Mouse (Mus musculus): ENCODE results near the gene Rnf207. TPM values are rescaled to one million over a fixed set of nuclear protein-coding genes. Genes with fewer than 3 reads are reported as not detected.

Rnf207 gene
- total and polyA plus RNA-seq, 3 experiments = 0.51 TPM; not detected in 2

GRCm38 (mm10) chr4:152305991-152306390, 12.8 kb downstream of the Rnf207 start:
- DNase-seq (ENCODE audit: extremely low read depth) = no peak

GRCm38 (mm10) chr4:152304685-152305084, 14.1 kb downstream of the Rnf207 start:
- H3K4me3 ChIP-seq (replicated peaks in 1 of 3; ENCODE audit: low read depth in 2 of 3, low read length in 2 of 3, poor library complexity in 1 of 3) = no peak overlapping the region
- H3K36me3 ChIP-seq (replicated peaks in 1 of 2; ENCODE audit: control insufficient read depth in 1 of 2, insufficient read depth in 1 of 2, low read length in 1 of 2) = peaks cover 47 to 91% of the 10 kb centered on the region in 2 experiments
- in situ Hi-C loops (cut with MboI; ENCODE audit: low pct_ligation_motif_present, low pct_unique_long_range_greater_than_20kb, low sequenced_read_pairs) (no loop called here), dilution Hi-C loops (cut with MboI; ENCODE audit: extremely low pct_ligation_motif_present, extremely low pct_unique_long_range_greater_than_20kb, low sequenced_read_pairs) (no loop called here)
- TF ChIP-seq UBTF (IDR thresholded peaks at IDR 0.05; ENCODE audit: low read depth, low read length) (no peak), HCFC1 (IDR thresholded peaks at IDR 0.05; ENCODE audit: low read depth, low read length) (no peak), MAX (IDR thresholded peaks at IDR 0.05; ENCODE audit: low read length) (no peak), RCOR1 (conservative IDR thresholded peaks at IDR 0.05; ENCODE audit: low read depth, low read length) (no peak), MAFK (IDR thresholded peaks at IDR 0.05; ENCODE audit: insufficient replicate concordance, low read length) (no peak), JUND (conservative IDR thresholded peaks at IDR 0.05; ENCODE audit: low read depth, low read length) (no peak), USF2 (conservative IDR thresholded peaks at IDR 0.05; ENCODE audit: low read depth, low read length) (no peak), E2F4 (IDR thresholded peaks at IDR 0.05; ENCODE audit: insufficient replicate concordance, low read depth, low read length) (no peak), SMC3 (IDR thresholded peaks at IDR 0.05; ENCODE audit: low read depth, low read length) (no peak), CHD1 (IDR thresholded peaks at IDR 0.05; ENCODE audit: low read depth, low read length) (no peak), TBP (conservative IDR thresholded peaks at IDR 0.05; ENCODE audit: low read depth, low read length) (no peak)
- no peaks in the 10 kb centered on the region for H3K27me3 ChIP-seq (replicated peaks)
- H3K4me1 ChIP-seq (ENCODE audit: control insufficient read depth in 1 of 2, insufficient read depth in 2 of 2) = peaks cover 0 to 6% of the 10 kb centered on the region in 2 experiments; a peak in 1 of 4 replicates
- H3K9ac ChIP-seq (ENCODE audit: insufficient read depth, low read depth) = no peak overlapping the region
- H3K27ac ChIP-seq (ENCODE audit: insufficient read depth, low read depth) = no peak overlapping the region
- H3K9me3 ChIP-seq (replicated peaks; ENCODE audit: low read length) = no peaks in the 10 kb centered on the region
- no peak for DNase-seq (ENCODE audit: extremely low read depth)
- H3K79me2 ChIP-seq (replicated peaks; ENCODE audit: control insufficient read depth, extremely low read depth, insufficient read depth, poor library complexity, severe bottlenecking) = no peaks in the 10 kb centered on the region
- no peak overlapping the region for H3K4me2 ChIP-seq (ENCODE audit: insufficient read depth, low read depth, poor library complexity, severe bottlenecking)

More at GRCm38 (mm10) chr4:152305991-152306390, 12.8 kb downstream of the Rnf207 start:
- TF ChIP-seq MAZ (IDR thresholded peaks at IDR 0.05; ENCODE audit: low read depth, low read length) (no peak), MEF2A (IDR thresholded peaks at IDR 0.05; ENCODE audit: borderline replicate concordance, low read depth, low read length) (no peak), UBTF (IDR thresholded peaks at IDR 0.05; ENCODE audit: low read depth, low read length) (no peak), ZC3H11A (IDR thresholded peaks at IDR 0.05; ENCODE audit: low read depth, low read length) (no peak), ZMIZ1 (IDR thresholded peaks at IDR 0.05; ENCODE audit: low read depth, low read length) (no peak)
- Histone ChIP-seq H3K27ac (ENCODE audit: insufficient read depth, low read depth) (no peak overlapping the region), H3K79me2 (replicated peaks; ENCODE audit: control insufficient read depth, extremely low read depth, insufficient read depth, poor library complexity, severe bottlenecking) (no peaks in the 10 kb centered on the region), H3K4me1 (ENCODE audit: control insufficient read depth in 1 of 2, insufficient read depth in 2 of 2) (no peaks in the 10 kb centered on the region), H3K36me3 (replicated peaks in 1 of 2; ENCODE audit: control insufficient read depth in 1 of 2, insufficient read depth in 1 of 2, low read length in 1 of 2) (peaks cover 37 to 79% of the 10 kb centered on the region in 2 experiments), H3K4me3 (replicated peaks in 1 of 3; ENCODE audit: low read depth in 2 of 3, low read length in 2 of 3, poor library complexity in 1 of 3) (no peak overlapping the region), H3K4me2 (ENCODE audit: insufficient read depth, low read depth, poor library complexity, severe bottlenecking) (no peak overlapping the region), H3K9ac (ENCODE audit: insufficient read depth, low read depth) (no peak overlapping the region), H3K9me3 (replicated peaks; ENCODE audit: low read length) (no peaks in the 10 kb centered on the region), H3K27me3 (replicated peaks) (no peaks in the 10 kb centered on the region)
- in situ Hi-C loops (cut with MboI; ENCODE audit: low pct_ligation_motif_present, low pct_unique_long_range_greater_than_20kb, low sequenced_read_pairs) = no loop called here
- dilution Hi-C loops (cut with MboI; ENCODE audit: extremely low pct_ligation_motif_present, extremely low pct_unique_long_range_greater_than_20kb, low sequenced_read_pairs) = no loop called here
